Mouse (Mus musculus) embryo, embryonic 11 days (tissue): ENCODE measurements around the gene Gadd45gip1.

Source experiments
- DNase-seq: peaks from one replicate; pipeline ENCODE4 v3.0.0-alpha.2; 2015

Gadd45gip1 gene

GRCm38 (mm10) chr8:84831490-84831889 is at the start of gene Gadd45gip1:
Gene Gadd45gip1 (plus strand): TSS chr8:84831522.
- no peak for DNase-seq

- DNase-seq: no peak
Observed at GRCm38 (mm10) chr8:84781686-84782505, 49.4 kb upstream of the Gadd45gip1 start.

GRCm38 (mm10) chr8:84782680-84783079 is 48.6 kb upstream of the Gadd45gip1 start:
- peak; percentile 38 for DNase-seq

DNA sequence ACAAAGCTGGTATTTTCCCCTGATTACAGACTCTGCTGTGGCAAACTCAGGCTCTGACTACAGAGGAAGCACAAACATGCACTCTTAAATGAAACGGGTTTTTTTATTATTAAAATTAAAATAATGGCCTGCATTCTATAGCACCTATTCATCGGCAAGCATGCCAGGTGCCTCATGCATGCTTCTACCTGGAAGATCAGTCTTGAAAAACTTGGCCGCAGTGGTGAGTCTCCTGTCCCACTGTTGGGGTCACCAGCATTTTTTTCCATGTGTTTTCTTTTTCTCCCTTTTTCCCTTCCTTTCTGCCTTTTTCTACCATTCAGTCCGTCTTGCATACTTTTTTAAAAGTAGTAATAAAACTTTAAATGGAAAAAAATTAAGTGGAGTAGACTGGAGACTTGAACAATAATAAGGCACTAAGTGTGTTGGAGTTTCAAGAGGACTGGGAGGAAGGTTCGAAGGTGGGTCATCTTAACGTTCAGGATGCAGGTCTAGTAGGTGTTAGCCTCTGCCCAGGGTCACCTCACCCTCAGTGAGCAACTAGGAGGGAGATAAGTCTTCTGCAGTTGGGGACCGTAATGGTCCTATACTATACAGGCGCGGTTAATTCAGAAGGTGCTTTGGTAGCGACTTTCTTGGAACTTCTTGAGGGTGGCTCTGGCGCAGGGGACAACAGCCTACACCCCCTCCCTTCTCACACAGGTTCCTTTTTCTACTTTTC is 48.0 kb upstream of the Gadd45gip1 start:
- DNase-seq: peak; percentile 12

- peak; percentile 44 for DNase-seq
Observed at GRCm38 (mm10) chr8:84783919-84784581, 47.3 kb upstream of the Gadd45gip1 start.

GRCm38 (mm10) chr8:84784681-84785505 is 46.4 kb upstream of the Gadd45gip1 start:
- peak; percentile 51 for DNase-seq

DNA sequence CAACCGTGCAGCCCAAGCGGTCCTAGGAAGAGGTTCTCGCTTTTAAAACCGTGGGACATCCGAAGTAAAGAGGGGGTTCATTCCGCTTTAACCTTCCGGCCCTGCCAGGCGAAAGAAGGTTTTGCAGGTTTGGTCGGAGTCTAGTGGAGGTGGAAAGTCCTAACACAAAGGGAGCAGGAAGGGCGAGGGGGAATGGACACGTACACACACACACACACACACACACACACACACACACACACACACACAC is 45.9 kb upstream of the Gadd45gip1 start:
- DNase-seq: no peak

- peak; percentile 24 for DNase-seq
Observed at GRCm38 (mm10) chr8:84785756-84786677, 45.3 kb upstream of the Gadd45gip1 start.

- no peak for DNase-seq
Observed at GRCm38 (mm10) chr8:84786801-84787467, 44.4 kb upstream of the Gadd45gip1 start.

DNA sequence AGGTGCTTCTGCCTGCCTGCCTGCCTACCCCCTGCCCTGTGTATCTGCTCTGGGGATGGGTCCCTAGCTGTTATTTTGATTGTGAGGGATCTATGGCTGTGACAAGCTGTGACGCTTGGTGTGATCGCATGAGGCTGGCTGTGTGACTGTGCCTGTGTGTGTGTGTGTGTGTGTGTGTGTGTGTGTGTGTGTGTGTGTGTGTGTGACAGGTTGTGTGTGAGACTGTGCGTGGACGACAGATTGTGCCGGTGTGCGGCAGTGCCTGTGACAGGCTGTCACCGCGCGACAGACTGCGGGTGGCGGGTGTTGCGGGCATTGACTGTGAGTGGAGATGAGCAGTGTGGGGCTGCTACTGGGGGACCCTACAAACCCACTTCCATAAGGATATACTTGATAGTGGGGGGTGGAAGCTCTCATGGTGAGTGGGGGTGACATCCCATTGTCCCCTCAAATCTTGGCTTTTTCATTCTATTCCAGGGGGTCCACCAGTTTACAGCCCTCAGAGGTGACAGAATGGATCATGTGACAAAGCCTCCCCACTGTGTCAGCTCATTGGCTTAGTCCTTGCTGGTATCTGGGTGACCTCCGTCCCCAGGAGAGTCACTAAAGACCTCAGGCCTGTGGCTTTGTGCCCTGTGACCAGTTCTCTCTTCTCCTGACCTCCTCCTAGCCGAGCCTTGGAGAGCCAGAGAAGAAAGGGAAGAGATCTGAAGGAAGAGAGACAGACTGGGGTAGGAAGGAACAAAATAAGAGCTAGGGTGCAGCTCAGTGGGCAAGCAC is 43.6 kb upstream of the Gadd45gip1 start:
- no peak for DNase-seq

GRCm38 (mm10) chr8:84788896-84789295 is 42.4 kb upstream of the Gadd45gip1 start:
- DNase-seq: peak; percentile 14

- no peak for DNase-seq
Observed at GRCm38 (mm10) chr8:84789345-84789744, 42.0 kb upstream of the Gadd45gip1 start.

GRCm38 (mm10) chr8:84789855-84790486 is 41.4 kb upstream of the Gadd45gip1 start:
- no peak for DNase-seq

GRCm38 (mm10) chr8:84790537-84790936 is 40.8 kb upstream of the Gadd45gip1 start:
- DNase-seq: no peak

DNA sequence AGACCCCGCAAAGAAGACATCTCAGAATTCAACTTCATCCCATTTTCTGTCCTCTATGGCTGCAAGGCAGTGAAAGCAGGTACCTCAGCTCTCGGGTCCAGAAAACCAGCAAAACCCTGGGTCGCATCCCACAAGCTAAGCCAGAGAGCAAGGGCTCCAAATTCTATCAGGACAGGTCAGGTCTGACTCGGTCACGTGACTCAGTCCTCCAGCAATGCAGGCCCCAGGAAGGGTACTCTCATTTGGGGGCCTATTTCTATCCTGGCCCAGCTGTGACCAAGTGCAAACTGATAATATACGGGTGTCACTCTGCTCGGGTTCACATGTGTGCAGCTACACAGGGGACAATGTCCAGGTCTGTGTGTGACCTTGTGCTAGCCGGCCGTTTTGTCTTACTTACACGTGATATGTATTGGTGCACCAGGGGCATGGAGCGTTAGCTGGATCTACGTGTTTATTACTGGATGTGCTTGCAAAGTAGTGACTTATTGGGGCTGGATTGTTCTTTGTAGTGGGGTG is 38.8 kb upstream of the Gadd45gip1 start:
- no peak for DNase-seq

DNA sequence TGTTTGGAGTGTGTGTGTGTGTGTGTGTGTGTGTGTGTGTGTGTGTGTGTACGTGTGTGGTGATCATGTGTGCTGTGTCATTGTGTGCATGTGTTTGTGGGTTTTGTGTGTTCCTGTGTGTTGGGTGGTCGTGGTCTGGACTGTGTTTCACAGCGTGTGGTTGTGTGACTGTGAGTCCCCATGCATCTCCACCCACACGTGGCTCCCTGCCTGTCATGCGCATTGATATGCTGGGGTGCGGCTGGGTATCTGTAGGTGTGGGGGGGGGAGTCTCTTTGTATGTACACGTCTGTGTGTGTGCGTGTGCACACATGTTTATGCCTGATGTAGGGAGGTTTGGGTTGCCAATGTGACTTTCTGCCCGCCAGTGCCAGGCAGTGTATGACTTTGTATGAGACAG is 38.2 kb upstream of the Gadd45gip1 start:
- no peak for DNase-seq

DNA sequence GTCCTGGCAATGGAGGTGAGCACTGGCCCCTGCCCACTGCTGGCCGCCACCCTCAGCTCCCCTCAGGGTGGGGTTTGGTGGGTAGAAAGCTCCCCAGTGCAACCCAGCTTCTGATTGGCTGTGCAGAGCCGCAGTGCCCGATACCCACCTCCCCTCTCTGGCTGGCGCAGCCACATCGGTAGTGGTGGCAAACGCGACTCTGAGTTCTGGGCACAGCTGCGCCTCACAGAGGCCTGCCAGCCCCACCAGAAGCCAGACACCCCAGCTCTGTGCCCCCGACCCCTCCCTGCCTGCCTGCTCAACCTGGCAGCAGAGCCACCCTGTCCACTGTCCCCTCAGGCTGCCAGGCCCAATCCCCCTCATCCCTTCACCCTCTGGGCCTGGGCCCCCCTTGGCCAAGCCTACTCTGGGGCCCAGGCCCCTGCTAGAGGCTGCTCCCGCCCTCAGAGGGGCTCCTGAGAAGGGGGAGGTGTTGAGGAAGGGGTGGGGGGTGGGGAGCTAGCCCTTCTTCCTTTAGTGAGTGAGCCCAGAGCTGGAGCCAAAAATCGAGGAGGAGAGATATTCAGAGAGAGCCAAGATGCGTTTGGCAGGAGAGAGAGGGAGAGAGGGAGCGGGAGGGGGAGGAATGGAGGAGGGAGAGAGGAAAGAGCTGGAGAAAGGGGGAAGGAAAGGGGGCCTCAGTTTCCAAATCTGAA is 37.4 kb upstream of the Gadd45gip1 start:
- no peak for DNase-seq

GRCm38 (mm10) chr8:84794486-84794885 is 36.8 kb upstream of the Gadd45gip1 start:
- DNase-seq: no peak

DNA sequence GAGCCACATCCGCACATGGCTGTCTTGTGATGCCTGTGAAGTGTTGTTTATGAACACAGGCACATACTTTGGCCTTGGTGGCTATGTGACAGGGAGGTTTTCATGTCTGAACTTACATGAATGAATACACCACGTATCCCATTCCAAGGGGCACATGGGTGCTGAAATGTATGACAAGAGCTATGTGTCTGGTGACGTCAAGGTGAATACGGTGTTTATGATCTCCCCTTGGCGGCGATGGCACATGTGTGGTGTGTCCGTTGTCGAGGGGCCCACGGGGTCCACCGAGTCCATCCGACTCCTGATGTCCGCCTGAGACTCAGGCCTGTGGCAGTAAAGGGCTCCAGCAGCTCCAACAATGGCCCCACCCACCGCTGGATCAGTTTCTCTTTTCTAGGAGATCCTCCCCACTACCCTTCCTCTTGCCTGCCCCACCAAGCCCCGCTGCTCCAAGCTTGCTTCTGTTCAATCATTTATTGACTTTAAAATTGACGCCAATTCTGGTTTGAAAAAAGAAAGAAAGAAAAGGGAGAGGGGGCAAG is 34.0 kb upstream of the Gadd45gip1 start:
- no peak for DNase-seq
